Mouse (Mus musculus): Measurements from ENCODE around the gene Ppp2r1b.
"Not testable (repeated sequence)": the region's sequence is repeated elsewhere in the genome, so short reads cannot be mapped to it uniquely, and the experiment has no call there.

Gene Ppp2r1b

GRCm38 (mm10) chr9:50845081-50845480 lies at the start of gene Ppp2r1b:
Gene Ppp2r1b, plus strand, starts transcription at chr9:50845301.
- no peak for DNase-seq (ENCODE audit: low spot score in 2 of 2)

- DNase-seq (ENCODE audit: low spot score in 2 of 2) = no peak
These were observed 48.3 kb upstream of the Ppp2r1b start for GRCm38 (mm10) chr9:50796776-50797175.

- no peak for DNase-seq (ENCODE audit: low spot score in 2 of 2)
These were observed 47.5 kb upstream of the Ppp2r1b start for GRCm38 (mm10) chr9:50797641-50798040.

- no peak for DNase-seq (ENCODE audit: low spot score in 2 of 2)
These were observed 46.7 kb upstream of the Ppp2r1b start for GRCm38 (mm10) chr9:50798368-50798767.

- DNase-seq (ENCODE audit: low spot score in 2 of 2) = peak in 1 of 2 experiments; percentile 45
These were observed 44.1 kb upstream of the Ppp2r1b start for GRCm38 (mm10) chr9:50800985-50801384.

GRCm38 (mm10) chr9:50803055-50803671 lies 41.9 kb upstream of the Ppp2r1b start:
- DNase-seq (ENCODE audit: low spot score in 2 of 2) = no peak

GRCm38 (mm10) chr9:50808471-50808870 lies 36.6 kb upstream of the Ppp2r1b start:
- no peak for DNase-seq (ENCODE audit: low spot score in 2 of 2)

GRCm38 (mm10) chr9:50809146-50809545 lies 36.0 kb upstream of the Ppp2r1b start:
- DNase-seq (ENCODE audit: low spot score in 2 of 2) = no peak

- no peak for DNase-seq (ENCODE audit: low spot score in 2 of 2)
These were observed 33.9 kb upstream of the Ppp2r1b start for GRCm38 (mm10) chr9:50811187-50811586.

GRCm38 (mm10) chr9:50811746-50812145 lies 33.4 kb upstream of the Ppp2r1b start:
- DNase-seq (ENCODE audit: low spot score in 2 of 2) = no peak

GRCm38 (mm10) chr9:50813796-50814195 lies 31.3 kb upstream of the Ppp2r1b start:
- no peak for DNase-seq (ENCODE audit: low spot score in 2 of 2)

- DNase-seq (ENCODE audit: low spot score in 2 of 2) = no peak
These were observed 29.4 kb upstream of the Ppp2r1b start for GRCm38 (mm10) chr9:50815666-50816065.

- no peak for DNase-seq (ENCODE audit: low spot score in 2 of 2)
These were observed 28.6 kb upstream of the Ppp2r1b start for GRCm38 (mm10) chr9:50816512-50816911.

GRCm38 (mm10) chr9:50818050-50818449 lies 27.1 kb upstream of the Ppp2r1b start:
- no peak for DNase-seq (ENCODE audit: low spot score in 2 of 2)

- peak in 1 of 2 experiments; percentile 47 for DNase-seq (ENCODE audit: low spot score in 2 of 2)
These were observed 25.4 kb upstream of the Ppp2r1b start for GRCm38 (mm10) chr9:50819716-50820115.

- no peak for DNase-seq (ENCODE audit: low spot score in 2 of 2)
These were observed 23.4 kb upstream of the Ppp2r1b start for GRCm38 (mm10) chr9:50821651-50822050.

- DNase-seq (ENCODE audit: low spot score in 2 of 2) = no peak
These were observed 22.9 kb upstream of the Ppp2r1b start for GRCm38 (mm10) chr9:50822216-50822615.

- no peak for DNase-seq (ENCODE audit: low spot score in 2 of 2)
These were observed 21.2 kb upstream of the Ppp2r1b start for GRCm38 (mm10) chr9:50823779-50824453.

- no peak for DNase-seq (ENCODE audit: low spot score in 2 of 2)
These were observed 13.6 kb upstream of the Ppp2r1b start for GRCm38 (mm10) chr9:50831514-50831913.

- DNase-seq (ENCODE audit: low spot score in 2 of 2) = no peak
These were observed 12.9 kb upstream of the Ppp2r1b start for GRCm38 (mm10) chr9:50832162-50832561.

GRCm38 (mm10) chr9:50832582-50832981 lies 12.5 kb upstream of the Ppp2r1b start:
- not testable (repeated sequence) for DNase-seq (ENCODE audit: low spot score in 2 of 2)

- no peak for DNase-seq (ENCODE audit: low spot score in 2 of 2)
These were observed 11.3 kb upstream of the Ppp2r1b start for GRCm38 (mm10) chr9:50833786-50834185.

- no peak for DNase-seq (ENCODE audit: low spot score in 2 of 2)
These were observed 9.9 kb upstream of the Ppp2r1b start for GRCm38 (mm10) chr9:50835068-50835705.
